Comparison of ENCODE assay signal across 8 mouse cellular contexts in genomic region chr16:11006100-11006499, GRCm38 (mm10). TPM values are rescaled to one million over a fixed set of nuclear protein-coding genes. Genes with fewer than 3 reads are reported as not detected.
DNase-seq lines count a peak whose midpoint lies in the region; ATAC-seq lines count a peak whose summit lies in the region.

No protein-coding gene starts in this region.

- ATAC-seq in midbrain, embryonic 11.5 days (ENCODE audit: low FRiP score): no peak
- ATAC-seq in midbrain, embryonic 15.5 days (replicated peaks): no peak
- ATAC-seq in granulocyte monocyte progenitor cell, adult 5-6 weeks (replicated peaks; ENCODE audit: poor library complexity, severe bottlenecking): peak; percentile 79

- 73% methylated on average over 6 of the region's 6 CpGs for WGBS in midbrain, embryonic 11.5 days
- 76% methylated on average over 6 of the region's 6 CpGs for WGBS in midbrain, embryonic 15.5 days
- 86% methylated on average over 6 of the region's 6 CpGs for WGBS in limb, embryonic 10.5 days

- H3K9me3 ChIP-seq in midbrain, embryonic 11.5 days (ENCODE audit: control insufficient read depth, low read length): no peaks in the 10 kb centered on the region; the same call in 1 of the 2 replicates
- no peaks in the 10 kb centered on the region for H3K9me3 ChIP-seq in midbrain, embryonic 15.5 days
- H3K9me3 ChIP-seq in limb, embryonic 10.5 days (replicated peaks): no peaks in the 10 kb centered on the region

- DNase-seq in midbrain, embryonic 11.5 days (ENCODE audit: low spot score, missing footprints): peak; percentile 81
- no peak for DNase-seq in limb, embryonic 10.5 days (ENCODE audit: low spot score)
- peak; percentile 15 to 50 for DNase-seq in spleen, postnatal 36 days (ENCODE audit: low spot score in 2 of 2)
- no peak for DNase-seq in gastrocnemius, postnatal 25 days
- DNase-seq in right cerebral cortex, postnatal 4 days: no peak
- no peak for DNase-seq in urinary bladder, adult 18-20 months (ENCODE audit: low spot score in 2 of 2)

- peaks cover 6% of the 10 kb centered on the region for H3K4me1 ChIP-seq in midbrain, embryonic 11.5 days (ENCODE audit: control insufficient read depth, insufficient read depth, low read length)
- 0 out of 2 replicates have a peak, but pooled peaks cover 5% of the 10 kb centered on the region for H3K4me1 ChIP-seq in midbrain, embryonic 15.5 days
- H3K4me1 ChIP-seq in limb, embryonic 10.5 days: peaks cover 29% of the 10 kb centered on the region

- H3K27me3 ChIP-seq in midbrain, embryonic 11.5 days (ENCODE audit: control insufficient read depth, insufficient read depth, low read length): no peaks in the 10 kb centered on the region
- H3K27me3 ChIP-seq in midbrain, embryonic 15.5 days (replicated peaks): no peaks in the 10 kb centered on the region
- H3K27me3 ChIP-seq in limb, embryonic 10.5 days (ENCODE audit: low read depth, poor library complexity, severe bottlenecking): no peaks in the 10 kb centered on the region

- no peak overlapping the region for H3K4me3 ChIP-seq in midbrain, embryonic 11.5 days (ENCODE audit: low read depth, low read length)
- H3K4me3 ChIP-seq in midbrain, embryonic 15.5 days: no peak overlapping the region
- H3K4me3 ChIP-seq in limb, embryonic 10.5 days: no peak overlapping the region

- no peak overlapping the region for H3K9ac ChIP-seq in midbrain, embryonic 11.5 days (ENCODE audit: low read length)
- no peak overlapping the region for H3K9ac ChIP-seq in midbrain, embryonic 15.5 days

- H3K4me2 ChIP-seq in midbrain, embryonic 11.5 days: no peak overlapping the region
- H3K4me2 ChIP-seq in midbrain, embryonic 15.5 days: no peak overlapping the region

- H3K27ac ChIP-seq in midbrain, embryonic 11.5 days (ENCODE audit: low read depth, low read length): peak overlapping the region; percentile 44
- H3K27ac ChIP-seq in midbrain, embryonic 15.5 days: no peak overlapping the region
- peak overlapping the region; percentile 54 for H3K27ac ChIP-seq in limb, embryonic 10.5 days

- H3K36me3 ChIP-seq in midbrain, embryonic 11.5 days (ENCODE audit: control insufficient read depth, insufficient read depth, low read length): no peaks in the 10 kb centered on the region
- H3K36me3 ChIP-seq in midbrain, embryonic 15.5 days (replicated peaks): no peaks in the 10 kb centered on the region
- H3K36me3 ChIP-seq in limb, embryonic 10.5 days: no peaks in the 10 kb centered on the region

RNA-seq across cellular contexts. Expression of gene Snn, which starts 54.6 kb away (rescaled TPM):
- 103 and 110 TPM in 2 replicates for polyA plus RNA-seq in midbrain, embryonic 11.5 days (2014; fragmentation: Nextera tagmentation; extraction: Ambion mirVana)
- polyA plus RNA-seq in midbrain, embryonic 15.5 days (2015; fragmentation: Nextera tagmentation; extraction: Ambion mirVana): 135 TPM in 2 replicates
- total RNA-seq in granulocyte monocyte progenitor cell, adult 5-6 weeks (2014; fragmentation: Nextera tagmentation): 1.8 and 2.2 TPM in 2 replicates
- 0.43 and 2.0 TPM in 2 replicates for total RNA-seq in granulocyte monocyte progenitor cell, adult 5-6 weeks (2017)
- polyA plus RNA-seq in limb, embryonic 10.5 days (2016; fragmentation: Nextera tagmentation; extraction: Ambion mirVana): 47.6 and 55.1 TPM in 2 replicates
- total RNA-seq in gastrocnemius, postnatal 25 days (2021): 1 to 10 TPM; 4.2 to 4.4 TPM

RNA-seq across cellular contexts. Expression of gene Litaf, which starts 59.9 kb away (rescaled TPM):
- polyA plus RNA-seq in midbrain, embryonic 11.5 days (2014; fragmentation: Nextera tagmentation; extraction: Ambion mirVana): 61.8 and 63.4 TPM in 2 replicates
- 28.0 and 28.8 TPM in 2 replicates for polyA plus RNA-seq in midbrain, embryonic 15.5 days (2015; fragmentation: Nextera tagmentation; extraction: Ambion mirVana)
- 46.4 and 48.0 TPM in 2 replicates for total RNA-seq in granulocyte monocyte progenitor cell, adult 5-6 weeks (2014; fragmentation: Nextera tagmentation)
- total RNA-seq in granulocyte monocyte progenitor cell, adult 5-6 weeks (2017): 27.4 and 33.4 TPM in 2 replicates
- polyA plus RNA-seq in limb, embryonic 10.5 days (2016; fragmentation: Nextera tagmentation; extraction: Ambion mirVana): 87.5 and 91.1 TPM in 2 replicates
- total RNA-seq in gastrocnemius, postnatal 25 days (2021): 10 to 100 TPM in 1 of 2 experiments, 1 to 10 TPM in 1; 10.0 to 10.1 TPM

Comparison
In these comparisons a context has a peak if more than half of its experiments do, and no peak if none do; other contexts are left out.
1. DNase-seq: peak in midbrain, embryonic 11.5 days (single experiment) and spleen, postnatal 36 days (2 of 2); none in limb, embryonic 10.5 days (single experiment), gastrocnemius, postnatal 25 days (single experiment), right cerebral cortex, postnatal 4 days (single experiment) and urinary bladder, adult 18-20 months (0 of 2).